Mouse (Mus musculus) natural killer cell, adult 2 months (primary cell): ENCODE results near the gene Sec23a.
"Not testable (repeated sequence)": the region's sequence is repeated elsewhere in the genome, so short reads cannot be mapped to it uniquely, and the experiment has no call there.

Experiments
- DNase-seq, 2 experiments: peaks; one replicate each; pipeline ENCODE4 v3.0.0; 2022; ENCODE audit warnings: low spot score in 2 of 2

Sec23a gene

DNA sequence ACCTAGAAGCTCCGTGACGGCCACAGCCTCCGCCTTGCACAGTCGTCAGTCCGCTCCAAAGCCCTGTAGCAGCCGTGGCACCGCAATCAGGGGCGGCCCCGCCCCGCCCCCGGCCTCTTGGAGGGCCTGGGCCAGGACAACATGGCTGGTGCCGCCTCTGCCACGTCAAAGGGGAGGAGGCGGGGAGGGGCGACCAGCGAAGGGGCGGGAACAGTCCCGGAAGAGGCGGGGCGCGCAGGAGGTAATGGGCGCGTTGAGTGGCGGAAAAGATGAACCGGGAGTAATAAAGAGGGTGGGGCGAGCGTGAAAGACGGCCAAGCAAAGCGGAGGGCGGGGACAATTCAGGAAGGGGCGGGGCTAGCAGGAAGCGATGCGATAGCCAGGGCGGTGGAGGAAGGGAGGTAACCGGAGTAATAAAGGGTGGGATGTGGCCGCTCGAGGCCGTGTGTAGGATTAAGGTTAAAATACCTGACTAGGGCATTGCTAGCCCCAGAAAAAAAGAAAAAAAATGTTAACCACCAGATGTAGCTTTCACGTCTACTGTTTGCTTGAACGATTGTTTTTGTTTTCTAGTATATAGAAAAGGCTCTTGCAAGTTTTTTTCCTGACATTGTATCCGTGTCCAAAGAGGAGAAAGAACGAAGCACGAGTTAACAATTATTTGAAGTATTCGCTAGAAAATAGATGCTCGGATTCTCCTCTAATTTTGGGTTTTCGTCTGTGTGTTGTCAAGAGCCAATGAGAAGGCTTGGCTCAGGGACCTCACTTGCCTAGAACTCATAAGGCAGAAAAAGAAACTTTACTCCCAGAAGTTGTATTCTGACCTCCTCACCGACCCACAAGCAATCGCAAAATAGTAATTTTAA, at the start of gene Sec23a:
Gene Sec23a (minus strand): TSS at position 174 of the 866 bp plus-strand sequence.
- DNase-seq, result peak; percentile 99

- peak; percentile 75 to 76 for DNase-seq
Measured at GRCm38 (mm10) chr12:59060993-59061595, 49.3 kb upstream of the Sec23a start, which contains the start of gene Trappc6b. Trappc6b (minus strand) TSS chr12:59061472.

DNA sequence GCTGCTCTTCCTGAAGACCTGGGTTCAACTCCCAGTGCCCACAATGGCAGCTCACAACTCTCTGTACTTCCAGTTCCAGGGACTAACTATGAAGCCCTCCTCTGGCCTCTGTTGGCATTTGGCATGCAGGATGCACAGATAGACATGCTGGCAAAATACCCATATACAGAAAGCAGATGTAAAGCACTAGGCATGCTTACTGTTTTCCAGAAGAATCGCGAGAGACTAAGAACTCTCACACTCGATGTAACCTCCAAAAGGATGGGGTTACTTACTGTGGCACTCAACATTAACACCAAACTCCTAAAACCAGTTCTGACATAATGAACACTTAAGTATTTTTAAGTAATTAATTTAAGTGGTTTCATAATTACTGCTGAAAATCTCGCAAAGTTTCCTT, 48.5 kb upstream of the Sec23a start:
- no peak for DNase-seq

- not testable (repeated sequence) for DNase-seq
Measured at GRCm38 (mm10) chr12:59058242-59058641, 46.4 kb upstream of the Sec23a start.

GRCm38 (mm10) chr12:59056222-59056621, 44.4 kb upstream of the Sec23a start:
- DNase-seq, result no peak

- no peak for DNase-seq
Measured at GRCm38 (mm10) chr12:59055196-59055850, 43.5 kb upstream of the Sec23a start.

DNA sequence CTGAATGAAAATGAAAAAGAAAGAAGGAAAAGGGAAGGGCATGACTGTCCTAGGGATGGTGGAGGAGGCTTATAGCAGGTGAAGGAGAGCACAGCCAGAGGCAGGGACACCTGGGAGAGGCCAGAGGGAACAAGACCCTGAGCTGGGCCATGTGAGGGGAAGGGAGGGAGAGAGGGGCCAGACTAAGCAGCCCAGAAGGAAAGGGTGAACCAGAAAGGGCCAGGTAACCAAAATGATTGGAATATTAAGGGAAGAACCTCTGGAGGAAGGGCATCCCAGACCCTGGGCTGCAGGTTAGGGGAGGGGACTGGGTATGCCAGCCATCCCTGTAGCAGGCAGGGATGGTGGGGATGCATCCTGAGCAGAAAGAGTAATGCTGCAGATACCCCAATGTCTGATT, 42.2 kb upstream of the Sec23a start:
- DNase-seq, result no peak

DNA sequence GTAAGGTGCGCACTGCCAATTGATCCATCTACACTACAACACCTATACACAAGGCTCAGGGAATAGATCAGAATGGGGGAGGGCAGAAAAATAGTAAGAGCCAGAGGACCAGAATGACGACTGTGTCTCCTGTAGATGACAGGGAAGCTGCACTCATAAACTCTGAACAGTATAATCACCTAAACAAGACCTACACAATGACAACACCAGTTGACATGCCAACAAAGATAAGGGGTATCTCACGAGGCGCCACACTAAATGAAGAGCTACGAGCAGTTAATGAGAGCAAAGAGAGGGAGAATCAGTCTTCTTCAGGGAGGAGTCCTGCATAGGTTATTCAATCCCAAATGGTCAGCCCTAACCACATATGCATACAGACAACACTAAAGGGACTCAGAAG, 41.3 kb upstream of the Sec23a start:
- no peak for DNase-seq

DNA sequence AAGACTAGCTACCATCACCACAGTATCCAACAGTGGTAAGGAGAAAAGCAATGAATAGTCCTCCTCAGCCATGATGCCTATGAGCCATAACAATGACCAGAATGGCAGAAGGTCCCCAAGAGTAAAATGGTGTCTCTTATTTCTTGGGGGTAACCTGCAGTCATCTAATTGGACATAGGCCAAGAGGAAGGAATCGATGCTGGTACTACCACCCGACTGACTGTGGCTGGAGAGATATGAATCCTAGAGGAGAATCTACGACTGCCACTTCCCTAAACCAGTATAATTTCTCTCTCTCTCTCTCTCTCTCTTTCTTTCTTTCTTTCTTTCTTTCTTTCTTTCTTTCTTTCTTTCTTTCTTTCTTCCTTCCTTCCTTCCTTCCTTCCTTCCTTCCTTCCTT, 40.7 kb upstream of the Sec23a start:
- no peak for DNase-seq

- peak in 1 of 2 experiments; percentile 17 for DNase-seq
Measured at GRCm38 (mm10) chr12:59040851-59041250, 29.0 kb upstream of the Sec23a start.

DNA sequence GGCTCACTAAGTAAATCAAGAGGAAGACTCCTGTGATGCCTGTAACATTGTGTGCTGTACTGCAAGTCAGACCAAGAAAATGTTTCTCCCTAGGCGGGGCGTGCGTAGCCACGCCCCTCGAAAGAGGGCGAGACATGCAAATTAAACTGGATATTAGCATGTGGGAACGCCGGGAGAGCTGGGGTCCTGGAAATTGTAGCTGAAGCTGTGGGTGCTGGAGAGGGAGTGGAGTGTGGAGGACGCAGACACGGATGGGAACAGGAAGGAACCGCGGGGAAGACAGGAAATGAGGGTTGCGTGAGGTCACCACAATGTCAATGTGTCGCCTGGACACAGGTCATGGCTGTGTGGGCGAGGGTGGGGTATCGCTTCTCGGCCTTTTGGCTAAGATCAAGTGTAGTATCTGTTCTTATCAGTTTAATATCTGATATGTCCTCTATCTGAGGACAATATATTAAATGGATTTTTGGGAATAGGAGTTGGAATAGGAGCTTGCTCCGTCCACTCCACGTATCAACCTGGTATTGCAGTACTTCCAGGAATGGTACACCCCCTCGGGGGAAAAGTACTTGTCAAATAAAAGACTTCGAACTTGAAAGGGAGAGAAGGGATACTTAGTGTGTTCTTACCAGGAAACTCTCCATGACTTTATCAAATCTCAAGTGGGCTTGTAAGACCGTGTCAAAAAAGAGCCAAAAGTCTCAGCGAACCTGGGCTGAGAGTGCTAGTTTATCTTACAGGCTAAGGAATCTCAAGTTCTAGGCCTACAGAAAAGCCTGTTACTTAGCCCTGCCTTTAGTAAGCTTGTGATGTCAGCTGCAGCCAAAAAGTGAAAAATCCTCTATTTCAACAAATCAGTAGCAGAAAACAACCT, 28.4 kb upstream of the Sec23a start:
- DNase-seq, result peak in 1 of 2 experiments; percentile 22

DNA sequence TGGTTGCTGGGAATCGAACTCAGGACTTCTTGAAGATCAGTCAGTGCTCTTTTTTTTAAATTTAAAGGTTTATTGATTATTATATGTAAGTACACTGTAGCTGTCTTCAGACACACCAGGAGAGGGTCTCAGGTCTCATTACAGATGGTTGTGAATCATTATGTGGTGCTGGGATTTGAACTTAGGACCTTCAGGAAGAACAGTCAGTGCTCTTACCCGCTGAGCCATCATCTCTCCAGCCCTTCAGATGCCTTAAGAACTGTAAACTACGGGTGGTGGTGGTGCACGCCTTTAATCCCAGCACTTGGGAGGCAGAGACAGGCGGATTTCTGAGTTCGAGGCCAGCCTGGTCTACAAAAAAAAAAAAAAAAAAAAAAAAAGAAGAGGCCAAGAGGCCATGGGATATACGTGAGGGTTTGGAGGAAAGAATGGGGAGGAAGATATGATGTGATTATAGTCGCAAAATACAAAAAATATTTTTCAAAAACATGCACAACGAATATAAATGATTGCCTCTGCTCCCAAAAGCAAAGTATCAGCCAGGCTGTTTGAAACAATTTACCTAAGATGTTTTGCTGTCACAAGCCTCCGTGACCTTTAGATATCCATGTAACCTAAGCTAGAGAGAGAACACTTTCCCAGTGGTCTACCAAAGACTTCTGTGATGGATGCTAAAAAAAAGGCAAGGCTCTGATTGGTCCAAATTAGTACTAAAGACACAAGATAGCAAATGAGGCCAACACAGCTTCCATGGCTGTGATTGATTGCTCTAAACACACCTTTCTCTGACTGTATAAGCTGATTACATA, 27.5 kb upstream of the Sec23a start:
- DNase-seq, result no peak

DNA sequence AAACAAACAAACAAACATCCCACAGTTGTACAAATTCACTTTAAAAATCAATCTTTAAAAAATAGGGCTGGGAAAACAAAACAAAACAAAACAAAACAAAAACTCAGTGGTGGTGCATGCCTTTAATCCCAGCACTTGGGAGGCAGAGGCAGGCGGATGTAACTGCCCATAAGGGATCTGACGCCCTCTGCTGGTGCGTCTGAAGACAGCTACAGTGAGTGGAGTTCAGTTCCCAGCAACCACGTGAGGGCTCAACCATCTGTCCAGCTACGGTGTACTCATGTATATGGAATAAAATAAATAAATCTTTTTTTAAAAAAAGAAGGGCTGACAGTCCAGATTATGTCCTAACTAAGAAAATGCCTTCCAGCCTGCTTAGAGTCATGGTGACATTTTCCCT, 20.3 kb upstream of the Sec23a start:
- peak in 1 of 2 experiments; percentile 18 for DNase-seq

- DNase-seq, result no peak
Measured at GRCm38 (mm10) chr12:59021306-59021705, 9.5 kb upstream of the Sec23a start.

DNA sequence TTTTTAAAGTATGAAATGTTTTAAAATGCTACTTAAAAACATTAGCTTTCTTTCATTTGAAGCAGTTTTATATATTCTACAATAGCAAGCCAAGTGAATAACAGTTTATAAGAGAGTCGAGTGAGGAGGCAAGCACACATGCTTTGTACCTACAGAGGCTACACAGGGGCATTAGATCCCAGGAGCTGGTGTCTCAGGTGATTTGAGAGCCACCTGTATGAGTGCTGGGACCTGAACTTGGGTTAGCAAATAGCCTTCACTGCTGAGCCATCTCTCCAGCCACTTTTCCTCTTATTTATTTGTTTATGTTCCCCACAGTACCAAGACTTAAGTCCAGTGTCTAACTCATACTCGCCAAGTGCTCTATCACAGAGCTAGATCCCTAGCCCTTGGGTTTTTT, 8.1 kb upstream of the Sec23a start:
- DNase-seq, result no peak

GRCm38 (mm10) chr12:59017970-59018369, 6.2 kb upstream of the Sec23a start:
- no peak for DNase-seq

- peak; percentile 86 to 90 for DNase-seq
Measured at GRCm38 (mm10) chr12:59013234-59013633, 1.4 kb upstream of the Sec23a start, which contains the start of gene Gemin2. Gemin2 (plus strand) TSS chr12:59013393.

DNA sequence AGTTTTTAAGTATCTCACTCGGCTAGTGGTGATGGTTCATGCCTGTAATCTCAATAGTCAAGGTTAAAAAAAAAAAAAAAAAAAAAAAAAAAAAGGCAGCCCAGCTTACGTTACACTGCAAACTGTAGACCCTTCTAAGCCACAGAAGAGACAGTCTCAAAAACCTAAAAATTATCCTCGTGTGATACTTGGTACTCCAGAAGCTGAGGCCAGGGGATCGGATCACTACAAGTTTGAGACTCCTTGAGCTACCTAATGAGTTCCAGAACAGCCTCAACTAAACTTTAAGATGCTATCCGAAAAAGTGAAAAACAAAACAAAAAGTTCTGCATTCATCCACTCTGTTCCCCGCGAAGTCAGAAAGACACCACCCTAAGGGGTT, 884 bp upstream of the Sec23a start:
- DNase-seq, result peak in 1 of 2 experiments; percentile 1

DNA sequence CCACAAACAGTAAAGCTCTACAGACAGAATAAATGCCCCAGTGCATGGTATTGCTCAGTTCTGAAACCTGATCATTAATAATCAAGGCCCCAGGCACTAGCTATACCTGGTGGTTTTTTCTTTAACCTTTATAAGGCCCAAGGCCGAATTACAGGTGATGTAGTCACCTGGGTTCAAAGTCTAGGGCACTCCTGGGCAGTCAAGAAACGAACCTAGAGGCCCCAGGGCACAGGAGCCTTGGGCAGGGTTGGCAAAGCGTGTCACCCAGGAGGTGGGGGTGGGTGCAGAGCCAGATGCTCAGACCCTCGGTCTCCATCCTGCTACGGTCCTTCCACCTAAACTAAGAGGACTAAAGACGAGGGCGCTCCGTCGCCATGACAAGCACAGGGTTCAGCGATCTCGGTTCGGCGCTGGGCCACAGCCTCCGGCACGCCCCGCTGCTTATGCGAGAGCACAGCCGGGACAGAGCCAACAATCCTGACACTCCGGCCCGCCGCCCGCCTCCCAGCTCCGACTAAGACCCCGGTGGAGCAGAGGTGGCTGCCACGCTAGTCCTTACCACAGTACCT, 458 bp downstream of the Sec23a start:
- peak in 1 of 2 experiments; percentile 0 for DNase-seq

DNA sequence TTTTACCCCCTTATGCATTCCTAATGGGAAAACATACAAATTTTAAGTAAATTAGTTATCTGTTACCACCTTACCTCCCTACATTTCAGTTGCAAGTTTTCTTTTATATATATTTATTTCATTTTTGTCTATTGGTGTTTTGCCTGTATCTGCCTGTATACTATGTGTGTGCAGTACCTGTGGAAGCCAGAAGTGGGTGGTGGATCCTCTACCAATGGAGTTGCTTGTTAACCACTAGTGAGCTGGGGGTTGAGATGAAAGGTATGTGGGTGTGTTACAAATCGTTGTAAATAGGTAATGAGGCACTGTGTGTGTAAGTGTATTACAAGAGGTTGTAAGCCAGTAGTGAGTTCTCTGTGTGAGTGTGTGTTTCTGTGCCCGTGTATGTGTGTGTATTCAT, 1.3 kb downstream of the Sec23a start:
- peak; percentile 7 to 34 for DNase-seq
